Mouse (Mus musculus): ENCODE measurements around the gene Tspan1.

- TF ChIP-seq CTCF (IDR thresholded peaks at IDR 0.05; ENCODE audit: low read depth) (no peak), EP300 (optimal IDR thresholded peaks at IDR 0.05) (no peak)
These were observed 17.1 kb downstream of the Tspan1 start for GRCm38 (mm10) chr4:116150156-116150861.
